Mouse (Mus musculus): ENCODE measurements around the gene Ankrd9. TPM values are rescaled to one million over a fixed set of nuclear protein-coding genes. Genes with fewer than 3 reads are reported as not detected.

The Ankrd9 gene
- not detected for polyA plus RNA-seq (2014; fragmentation: Illumina TruSeq; extraction: RNeasy Lipid Tissue Mini Kit (QIAGEN cat#74804); ENCODE audit: low read depth, low replicate concordance)

GRCm38 (mm10) chr12:110978607-110979406, at the start of gene Ankrd9:
Gene Ankrd9, minus strand, starts transcription at chr12:110979040.

Other genes with a start within 250 kb of the Ankrd9 start
- gene Wdr20, start 241.1 kb downstream of the Ankrd9 start, polyA plus RNA-seq (2014; fragmentation: Illumina TruSeq; extraction: RNeasy Lipid Tissue Mini Kit (QIAGEN cat#74804); ENCODE audit: low read depth, low replicate concordance): 44.5 TPM
- 0.70 TPM for gene Mok, start 138.1 kb downstream of the Ankrd9 start, polyA plus RNA-seq (2014; fragmentation: Illumina TruSeq; extraction: RNeasy Lipid Tissue Mini Kit (QIAGEN cat#74804); ENCODE audit: low read depth, low replicate concordance)
- gene Zfp839, start 128.8 kb downstream of the Ankrd9 start, polyA plus RNA-seq (2014; fragmentation: Illumina TruSeq; extraction: RNeasy Lipid Tissue Mini Kit (QIAGEN cat#74804); ENCODE audit: low read depth, low replicate concordance): 6.7 TPM
- 31.6 TPM for gene Cinp, start 89.9 kb downstream of the Ankrd9 start, polyA plus RNA-seq (2014; fragmentation: Illumina TruSeq; extraction: RNeasy Lipid Tissue Mini Kit (QIAGEN cat#74804); ENCODE audit: low read depth, low replicate concordance)
- gene Tecpr2, start 89.8 kb downstream of the Ankrd9 start, polyA plus RNA-seq (2014; fragmentation: Illumina TruSeq; extraction: RNeasy Lipid Tissue Mini Kit (QIAGEN cat#74804); ENCODE audit: low read depth, low replicate concordance): 4.1 TPM
- 48.8 TPM for gene Rcor1, start 60.3 kb upstream of the Ankrd9 start, polyA plus RNA-seq (2014; fragmentation: Illumina TruSeq; extraction: RNeasy Lipid Tissue Mini Kit (QIAGEN cat#74804); ENCODE audit: low read depth, low replicate concordance)
- gene Traf3, start 187.3 kb upstream of the Ankrd9 start, polyA plus RNA-seq (2014; fragmentation: Illumina TruSeq; extraction: RNeasy Lipid Tissue Mini Kit (QIAGEN cat#74804); ENCODE audit: low read depth, low replicate concordance): 12.7 TPM
- gene 4930595D18Rik, start 205.5 kb upstream of the Ankrd9 start, polyA plus RNA-seq (2014; fragmentation: Illumina TruSeq; extraction: RNeasy Lipid Tissue Mini Kit (QIAGEN cat#74804); ENCODE audit: low read depth, low replicate concordance): not detected

Data from adrenal gland, adult 10 weeks (tissue).